Mouse (Mus musculus) spleen, adult 2 months (tissue): ENCODE data around the gene Heyl.

Experiments
- CTCF ChIP-seq: fragments of 200-500 bp; IDR thresholded peaks from 2 replicates; pipeline ENCODE4 v1.5.1; 2011; ENCODE audit warnings: mild to moderate bottlenecking, inconsistent platforms; ENCODE audit not compliant: insufficient read depth, insufficient read length, insufficient replicate concordance; ENCODE audit errors: extremely low read depth
- POLR2A ChIP-seq: fragments of 200-500 bp; IDR thresholded peaks from 2 replicates; pipeline ENCODE4 v1.6.1; 2011; ENCODE audit warnings: low read depth, low read length, inconsistent platforms

DNA sequence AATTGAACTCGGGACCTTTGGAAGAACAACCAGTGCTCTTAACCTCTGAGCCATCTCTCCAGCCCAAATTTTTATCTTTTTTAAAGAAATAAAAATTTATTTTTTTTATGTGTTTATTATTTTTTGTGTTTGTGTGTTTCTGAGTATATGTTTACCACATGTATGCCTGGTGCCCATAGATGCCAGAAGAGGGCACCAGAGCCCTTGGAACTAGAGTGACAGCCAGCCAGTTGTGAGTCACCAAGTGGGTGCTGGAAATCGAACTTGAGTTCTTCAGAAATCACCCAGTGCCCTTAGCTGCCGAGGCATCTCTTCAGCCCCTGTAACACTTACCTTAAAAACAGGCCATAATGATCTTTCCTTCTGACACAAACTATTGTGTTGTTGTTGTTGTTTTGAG lies 37.7 kb downstream of the Heyl start:
- TF ChIP-seq CTCF, result no peak
- TF ChIP-seq POLR2A, result no peak
